8 mouse cellular contexts compared by ENCODE assay signal in genomic region chr13:16020659-16021058, GRCm38 (mm10). TPM values are rescaled to one million over a fixed set of nuclear protein-coding genes. Genes with fewer than 3 reads are reported as not detected.
DNase-seq lines count a peak whose midpoint lies in the region; ATAC-seq and TF ChIP-seq lines count a peak whose summit lies in the region.

No protein-coding gene starts in this region.

- H3K4me1 ChIP-seq in liver, embryonic 12.5 days = no peaks in the 10 kb centered on the region
- peaks cover 39% of the 10 kb centered on the region for H3K4me1 ChIP-seq in heart, embryonic 13.5 days
- peaks cover 38% of the 10 kb centered on the region for H3K4me1 ChIP-seq in limb, embryonic 12.5 days (replicated peaks)
- peaks cover 15% of the 10 kb centered on the region for H3K4me1 ChIP-seq in olfactory bulb, adult 2 months (ENCODE audit: control insufficient read depth, insufficient read depth, low read length)

- 4% methylated on average over 1 of the region's 1 CpGs for WGBS in liver, embryonic 12.5 days (ENCODE audit: insufficient replicate concordance)
- 0% methylated on average over 1 of the region's 1 CpGs for WGBS in heart, embryonic 13.5 days
- 0% methylated on average over 1 of the region's 1 CpGs for WGBS in limb, embryonic 12.5 days
- WGBS in olfactory bulb, adult 2 months = 3% methylated on average over 1 of the region's 1 CpGs

- no peaks in the 10 kb centered on the region for H3K36me3 ChIP-seq in liver, embryonic 12.5 days
- H3K36me3 ChIP-seq in heart, embryonic 13.5 days = 0 out of 2 replicates have a peak, but pooled peaks cover 3% of the 10 kb centered on the region
- H3K36me3 ChIP-seq in limb, embryonic 12.5 days = no peaks in the 10 kb centered on the region

- H3K4me2 ChIP-seq in liver, embryonic 12.5 days = no peak overlapping the region
- peak overlapping the region; percentile 81 for H3K4me2 ChIP-seq in heart, embryonic 13.5 days
- peak overlapping the region; percentile 32 for H3K4me2 ChIP-seq in limb, embryonic 12.5 days

- TF ChIP-seq CTCF in olfactory bulb, adult 2 months (IDR thresholded peaks at IDR 0.05; ENCODE audit: insufficient read depth, low read depth, low read length) = no peak

- peaks cover 33% of the 10 kb centered on the region for H3K27me3 ChIP-seq in liver, embryonic 12.5 days (replicated peaks)
- H3K27me3 ChIP-seq in heart, embryonic 13.5 days (replicated peaks) = peaks cover 7% of the 10 kb centered on the region; the same call in 1 of the 2 replicates
- peaks cover 25% of the 10 kb centered on the region for H3K27me3 ChIP-seq in limb, embryonic 12.5 days

- H3K4me3 ChIP-seq in liver, embryonic 12.5 days = no peak overlapping the region
- peak overlapping the region; percentile 67 for H3K4me3 ChIP-seq in heart, embryonic 13.5 days
- H3K4me3 ChIP-seq in limb, embryonic 12.5 days (replicated peaks) = no peak overlapping the region
- H3K4me3 ChIP-seq in olfactory bulb, adult 2 months (ENCODE audit: insufficient read depth, low read depth, low read length) = no peak overlapping the region

- peak; percentile 60 for DNase-seq in adrenal gland, postnatal 10 days
- no peak for DNase-seq in adrenal gland, adult 8-10 months
- DNase-seq in liver = peak; percentile 22
- DNase-seq in c-Kit-positive CD71-negative TER-119-negative erythroid progenitor cells, embryonic 14.5 days (ENCODE audit: low read depth) = peak; percentile 36

- no peak for ATAC-seq in liver, embryonic 12.5 days
- no peak for ATAC-seq in heart, embryonic 13.5 days (ENCODE audit: extremely low read depth, insufficient number of reproducible peaks, low FRiP score, low TSS enrichment)
- no peak for ATAC-seq in limb, embryonic 12.5 days (ENCODE audit: insufficient number of reproducible peaks, insufficient read depth, low FRiP score, low TSS enrichment, low read depth)

- TF ChIP-seq POLR2A in olfactory bulb, adult 2 months (IDR thresholded peaks at IDR 0.05; ENCODE audit: insufficient read depth, low read depth, low read length) = no peak

- no peak overlapping the region for H3K9ac ChIP-seq in liver, embryonic 12.5 days
- H3K9ac ChIP-seq in heart, embryonic 13.5 days = peak overlapping the region; percentile 67
- H3K9ac ChIP-seq in limb, embryonic 12.5 days (replicated peaks) = no peak overlapping the region

- H3K27ac ChIP-seq in liver, embryonic 12.5 days = no peak overlapping the region
- H3K27ac ChIP-seq in heart, embryonic 13.5 days (replicated peaks) = peak overlapping the region; percentile 58
- 0 out of 2 replicates have a peak overlapping the region, but pooled peaks have one; percentile 53 for H3K27ac ChIP-seq in limb, embryonic 12.5 days
- H3K27ac ChIP-seq in olfactory bulb, adult 2 months (ENCODE audit: insufficient read depth, low read depth, low read length) = 0 out of 2 replicates have a peak overlapping the region, but pooled peaks have one; percentile 24

- H3K9me3 ChIP-seq in liver, embryonic 12.5 days (replicated peaks) = no peaks in the 10 kb centered on the region
- H3K9me3 ChIP-seq in heart, embryonic 13.5 days = no peaks in the 10 kb centered on the region
- no peaks in the 10 kb centered on the region for H3K9me3 ChIP-seq in limb, embryonic 12.5 days

RNA-seq across cellular contexts. Expression of gene Inhba, which starts 9.0 kb away (rescaled TPM):
- total RNA-seq in adrenal gland, postnatal 10 days (2021) = 1 to 10 TPM; 2.9 to 6.1 TPM
- 1 to 10 TPM; 1.2 to 2.2 (median 1.9) TPM for total RNA-seq in adrenal gland, adult 8-10 months (2022)
- 0.62 and 0.73 TPM in 2 replicates for polyA plus RNA-seq in liver, embryonic 12.5 days (2016; fragmentation: Nextera tagmentation; extraction: Ambion mirVana)
- polyA plus RNA-seq in heart, embryonic 13.5 days (2015; fragmentation: Nextera tagmentation; extraction: Ambion mirVana) = 13.3 and 15.4 TPM in 2 replicates
- polyA plus RNA-seq in limb, embryonic 12.5 days (2016; fragmentation: Nextera tagmentation; extraction: Ambion mirVana) = 9.0 and 10.0 TPM in 2 replicates
- not detected in 2 replicates for polyA plus RNA-seq in olfactory bulb, adult 2 months (2012; ENCODE audit: insufficient read depth, insufficient read length, low replicate concordance, missing spikeins)
